Mouse (Mus musculus): ENCODE measurements around the gene Btbd16. TPM values are rescaled to one million over a fixed set of nuclear protein-coding genes. Genes with fewer than 3 reads are reported as not detected.

Btbd16 gene
- total and polyA plus RNA-seq, 2 experiments: 0.06 TPM; not detected in 1

DNA sequence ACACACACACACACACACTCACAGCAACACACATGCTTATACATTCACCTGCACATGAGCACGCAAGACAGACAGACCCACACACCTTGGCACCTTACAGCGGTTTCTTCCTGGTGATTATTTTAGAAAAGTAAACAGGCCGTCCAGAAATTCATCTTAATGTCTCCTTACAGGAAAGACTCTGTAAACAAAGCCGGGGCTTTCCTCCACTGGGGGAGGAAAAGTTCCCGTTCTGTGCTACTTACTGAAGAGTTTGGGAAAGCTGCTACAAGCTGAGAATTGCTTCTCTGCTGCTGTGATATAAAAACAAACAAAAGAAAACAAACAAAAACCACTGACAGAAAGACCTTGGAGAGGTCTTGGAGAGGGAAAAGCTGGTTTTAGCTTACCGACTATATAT lies 34.8 kb downstream of the Btbd16 start:
- TF ChIP-seq POLR2A (IDR thresholded peaks at IDR 0.05; ENCODE audit: extremely low read depth, insufficient read depth, low read length) (no peak), CTCF (IDR thresholded peaks at IDR 0.05; ENCODE audit: low read depth, low read length) (no peak)

DNA sequence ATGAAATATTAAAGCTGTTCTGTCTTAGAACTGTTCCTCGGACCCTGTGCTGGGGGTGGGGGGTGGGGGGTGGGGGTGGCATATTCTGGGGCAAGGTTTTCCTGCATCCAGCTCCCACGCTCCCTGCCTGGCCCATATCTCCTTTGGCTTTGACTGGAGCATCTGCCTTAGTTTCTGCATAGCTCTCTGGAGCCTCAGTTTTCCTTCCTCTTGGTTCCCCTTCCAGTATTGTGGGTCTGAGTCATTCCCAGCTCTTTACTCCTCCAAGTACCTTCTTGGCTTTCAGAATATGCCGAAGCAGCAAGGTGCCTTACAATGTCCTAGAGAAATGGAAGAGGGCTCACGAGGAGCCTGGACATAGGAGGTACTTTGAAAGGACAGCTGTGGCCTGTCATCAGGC lies 36.4 kb downstream of the Btbd16 start:
- Histone ChIP-seq H3K27ac (replicated peaks; ENCODE audit: insufficient read depth, low read depth, low read length) (no peak overlapping the region), H3K9ac (ENCODE audit: low read depth, low read length) (no peak overlapping the region), H3K79me2 (ENCODE audit: control insufficient read depth, insufficient read depth, low read length) (no peaks in the 10 kb centered on the region), H3K36me3 (ENCODE audit: control insufficient read depth, insufficient read depth, low read length) (no peaks in the 10 kb centered on the region), H3K4me3 (ENCODE audit: insufficient read depth, low read depth, low read length) (no peak overlapping the region), H3K4me1 (ENCODE audit: control insufficient read depth, insufficient read depth, low read length) (no peaks in the 10 kb centered on the region), H3K27me3 (ENCODE audit: control insufficient read depth, insufficient read depth, low read length) (no peaks in the 10 kb centered on the region)
- no peak for TF ChIP-seq POLR2A (IDR thresholded peaks at IDR 0.05; ENCODE audit: extremely low read depth, insufficient read depth, low read length)
- TF ChIP-seq CTCF (IDR thresholded peaks at IDR 0.05; ENCODE audit: low read depth, low read length): no peak
- 90% methylated on average over 4 of the region's 4 CpGs for WGBS
- DNase-seq (ENCODE audit: extremely low read depth, low read depth, low spot score): no peak

More for the DNA sequence above, 34.8 kb downstream of the Btbd16 start:
- Histone ChIP-seq H3K79me2 (ENCODE audit: control insufficient read depth, insufficient read depth, low read length) (no peaks in the 10 kb centered on the region), H3K36me3 (ENCODE audit: control insufficient read depth, insufficient read depth, low read length) (no peaks in the 10 kb centered on the region), H3K4me3 (ENCODE audit: insufficient read depth, low read depth, low read length) (no peak overlapping the region), H3K27me3 (ENCODE audit: control insufficient read depth, insufficient read depth, low read length) (0 out of 2 replicates have a peak, but pooled peaks cover 2% of the 10 kb centered on the region), H3K4me1 (ENCODE audit: control insufficient read depth, insufficient read depth, low read length) (no peaks in the 10 kb centered on the region), H3K9ac (ENCODE audit: low read depth, low read length) (no peak overlapping the region), H3K27ac (replicated peaks; ENCODE audit: insufficient read depth, low read depth, low read length) (no peak overlapping the region)
- no peak for DNase-seq (ENCODE audit: extremely low read depth, low read depth, low spot score)
- WGBS: 53% methylated on average over 6 of the region's 6 CpGs

- Histone ChIP-seq H3K36me3 (ENCODE audit: control insufficient read depth, insufficient read depth, low read length) (no peaks in the 10 kb centered on the region), H3K27ac (replicated peaks; ENCODE audit: insufficient read depth, low read depth, low read length) (no peak overlapping the region), H3K27me3 (ENCODE audit: control insufficient read depth, insufficient read depth, low read length) (0 out of 2 replicates have a peak, but pooled peaks cover 2% of the 10 kb centered on the region), H3K79me2 (ENCODE audit: control insufficient read depth, insufficient read depth, low read length) (no peaks in the 10 kb centered on the region), H3K4me1 (ENCODE audit: control insufficient read depth, insufficient read depth, low read length) (no peaks in the 10 kb centered on the region), H3K4me3 (ENCODE audit: insufficient read depth, low read depth, low read length) (no peak overlapping the region), H3K9ac (ENCODE audit: low read depth, low read length) (no peak overlapping the region)
- DNase-seq (ENCODE audit: extremely low read depth, low read depth, low spot score): no peak
- TF ChIP-seq POLR2A (IDR thresholded peaks at IDR 0.05; ENCODE audit: extremely low read depth, insufficient read depth, low read length): no peak
- TF ChIP-seq CTCF (IDR thresholded peaks at IDR 0.05; ENCODE audit: low read depth, low read length): no peak
- 49% methylated on average over 16 of the region's 16 CpGs for WGBS
These were observed 38.5 kb downstream of the Btbd16 start for GRCm38 (mm10) chr7:130812407-130812806.

DNA sequence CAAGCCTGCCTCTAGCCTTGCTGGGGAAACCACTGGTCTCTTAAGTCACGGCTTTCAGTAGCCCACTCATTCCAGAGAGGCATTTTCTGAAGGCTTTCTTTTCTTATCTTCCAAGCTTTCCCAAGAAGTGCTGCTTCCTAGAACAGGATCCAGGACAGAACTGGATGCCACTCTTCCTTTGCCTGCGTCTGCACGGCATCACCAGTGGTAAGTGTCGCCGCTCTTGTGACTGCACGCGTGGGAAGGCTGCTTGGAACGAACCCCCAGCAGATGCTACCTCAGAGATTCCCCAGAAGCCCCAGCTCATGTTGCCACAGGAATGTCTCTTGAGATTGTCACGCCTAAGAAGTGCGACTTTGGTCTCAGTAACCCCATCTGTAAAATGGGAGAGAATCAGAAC lies 41.7 kb downstream of the Btbd16 start:
- H3K27me3 ChIP-seq (ENCODE audit: control insufficient read depth, insufficient read depth, low read length): 0 out of 2 replicates have a peak, but pooled peaks cover 5% of the 10 kb centered on the region
- H3K27ac ChIP-seq (replicated peaks; ENCODE audit: insufficient read depth, low read depth, low read length): no peak overlapping the region
- WGBS: 96% methylated on average over 10 of the region's 10 CpGs
- H3K79me2 ChIP-seq (ENCODE audit: control insufficient read depth, insufficient read depth, low read length): no peaks in the 10 kb centered on the region
- TF ChIP-seq CTCF (IDR thresholded peaks at IDR 0.05; ENCODE audit: low read depth, low read length) (no peak), POLR2A (IDR thresholded peaks at IDR 0.05; ENCODE audit: extremely low read depth, insufficient read depth, low read length) (no peak)
- no peak for DNase-seq (ENCODE audit: extremely low read depth, low read depth, low spot score)
- H3K4me1 ChIP-seq (ENCODE audit: control insufficient read depth, insufficient read depth, low read length): no peaks in the 10 kb centered on the region
- no peaks in the 10 kb centered on the region for H3K36me3 ChIP-seq (ENCODE audit: control insufficient read depth, insufficient read depth, low read length)
- no peak overlapping the region for H3K9ac ChIP-seq (ENCODE audit: low read depth, low read length)
- no peak overlapping the region for H3K4me3 ChIP-seq (ENCODE audit: insufficient read depth, low read depth, low read length)

- Histone ChIP-seq H3K27me3 (ENCODE audit: control insufficient read depth, insufficient read depth, low read length) (0 out of 2 replicates have a peak, but pooled peaks cover 5% of the 10 kb centered on the region), H3K27ac (replicated peaks; ENCODE audit: insufficient read depth, low read depth, low read length) (no peak overlapping the region), H3K9ac (ENCODE audit: low read depth, low read length) (no peak overlapping the region), H3K36me3 (ENCODE audit: control insufficient read depth, insufficient read depth, low read length) (no peaks in the 10 kb centered on the region), H3K4me1 (ENCODE audit: control insufficient read depth, insufficient read depth, low read length) (no peaks in the 10 kb centered on the region), H3K4me3 (ENCODE audit: insufficient read depth, low read depth, low read length) (no peak overlapping the region), H3K79me2 (ENCODE audit: control insufficient read depth, insufficient read depth, low read length) (no peaks in the 10 kb centered on the region)
- no peak for DNase-seq (ENCODE audit: extremely low read depth, low read depth, low spot score)
- WGBS: 76% methylated on average over 7 of the region's 7 CpGs
- TF ChIP-seq POLR2A (IDR thresholded peaks at IDR 0.05; ENCODE audit: extremely low read depth, insufficient read depth, low read length): no peak
These were observed 42.4 kb downstream of the Btbd16 start for GRCm38 (mm10) chr7:130816243-130816642.

DNA sequence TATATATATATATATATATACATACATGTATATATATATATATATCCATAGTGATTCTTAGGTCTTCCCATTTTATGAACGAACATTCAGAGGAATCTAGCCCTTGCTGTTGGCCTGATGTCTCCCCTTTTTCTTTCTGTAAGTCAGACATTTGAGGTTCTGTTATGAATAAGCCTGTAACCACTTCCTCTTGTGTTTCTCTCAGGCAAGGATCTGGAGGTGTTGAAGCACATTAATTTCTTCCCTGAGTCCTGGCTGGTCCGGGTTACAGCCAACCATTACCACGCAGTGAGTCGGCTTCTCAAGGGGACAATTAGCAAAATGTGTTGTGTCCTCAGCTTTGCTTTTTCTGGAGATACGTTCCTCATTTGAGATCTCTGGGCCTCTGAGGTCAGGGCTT lies 44.9 kb downstream of the Btbd16 start:
- H3K4me1 ChIP-seq (ENCODE audit: control insufficient read depth, insufficient read depth, low read length): no peaks in the 10 kb centered on the region
- DNase-seq (ENCODE audit: extremely low read depth, low read depth, low spot score): no peak
- H3K79me2 ChIP-seq (ENCODE audit: control insufficient read depth, insufficient read depth, low read length): no peaks in the 10 kb centered on the region
- TF ChIP-seq CTCF (IDR thresholded peaks at IDR 0.05; ENCODE audit: low read depth, low read length) (no peak), POLR2A (IDR thresholded peaks at IDR 0.05; ENCODE audit: extremely low read depth, insufficient read depth, low read length) (no peak)
- H3K9ac ChIP-seq (ENCODE audit: low read depth, low read length): no peak overlapping the region
- H3K4me3 ChIP-seq (ENCODE audit: insufficient read depth, low read depth, low read length): no peak overlapping the region
- no peak overlapping the region for H3K27ac ChIP-seq (replicated peaks; ENCODE audit: insufficient read depth, low read depth, low read length)
- WGBS: 72% methylated on average over 5 of the region's 5 CpGs
- H3K27me3 ChIP-seq (ENCODE audit: control insufficient read depth, insufficient read depth, low read length): peaks cover 5% of the 10 kb centered on the region; the same call in 1 of the 2 replicates
- H3K36me3 ChIP-seq (ENCODE audit: control insufficient read depth, insufficient read depth, low read length): no peaks in the 10 kb centered on the region

Measured in liver, adult 2 months (tissue).